Mouse (Mus musculus): Measurements from ENCODE around the gene Bhlhe40. TPM values are rescaled to one million over a fixed set of nuclear protein-coding genes. Genes with fewer than 3 reads are reported as not detected.

The Bhlhe40 gene
- polyA plus RNA-seq, 1 experiment, result 56.4 TPM

GRCm38 (mm10) chr6:108670276-108670675 is 9.8 kb downstream of the Bhlhe40 start:
- Histone ChIP-seq H3K27ac (ENCODE audit: insufficient read depth, low read length) (no peak overlapping the region), H3K4me3 (ENCODE audit: insufficient read depth, low read length) (no peak overlapping the region), H3K4me1 (ENCODE audit: control insufficient read depth, insufficient read depth, low read length) (peaks cover 11% of the 10 kb centered on the region; the same call in 1 of the 2 replicates)
- no peak for TF ChIP-seq CTCF (IDR thresholded peaks at IDR 0.05; ENCODE audit: extremely low read depth, insufficient read depth, low read length)
- TF ChIP-seq POLR2A (IDR thresholded peaks at IDR 0.05; ENCODE audit: extremely low read depth, insufficient read depth, low read length), result no peak

- no peak for TF ChIP-seq POLR2A (IDR thresholded peaks at IDR 0.05; ENCODE audit: extremely low read depth, insufficient read depth, low read length)
- Histone ChIP-seq H3K4me3 (ENCODE audit: insufficient read depth, low read length) (no peak overlapping the region), H3K4me1 (ENCODE audit: control insufficient read depth, insufficient read depth, low read length) (peaks cover 8% of the 10 kb centered on the region; the same call in 1 of the 2 replicates), H3K27ac (ENCODE audit: insufficient read depth, low read length) (no peak overlapping the region)
Measured at GRCm38 (mm10) chr6:108670821-108671220, 10.4 kb downstream of the Bhlhe40 start.

GRCm38 (mm10) chr6:108672094-108672493 is 11.7 kb downstream of the Bhlhe40 start:
- H3K4me1 ChIP-seq (ENCODE audit: control insufficient read depth, insufficient read depth, low read length), result peaks cover 6% of the 10 kb centered on the region; the same call in 1 of the 2 replicates
- H3K4me3 ChIP-seq (ENCODE audit: insufficient read depth, low read length), result no peak overlapping the region
- H3K27ac ChIP-seq (ENCODE audit: insufficient read depth, low read length), result no peak overlapping the region
- no peak for TF ChIP-seq CTCF (IDR thresholded peaks at IDR 0.05; ENCODE audit: extremely low read depth, insufficient read depth, low read length)
- TF ChIP-seq POLR2A (IDR thresholded peaks at IDR 0.05; ENCODE audit: extremely low read depth, insufficient read depth, low read length), result no peak

- Histone ChIP-seq H3K27ac (ENCODE audit: insufficient read depth, low read length) (no peak overlapping the region), H3K4me1 (ENCODE audit: control insufficient read depth, insufficient read depth, low read length) (no peaks in the 10 kb centered on the region), H3K4me3 (ENCODE audit: insufficient read depth, low read length) (no peak overlapping the region)
- TF ChIP-seq CTCF (IDR thresholded peaks at IDR 0.05; ENCODE audit: extremely low read depth, insufficient read depth, low read length) (no peak), POLR2A (IDR thresholded peaks at IDR 0.05; ENCODE audit: extremely low read depth, insufficient read depth, low read length) (no peak)
Measured at GRCm38 (mm10) chr6:108674221-108674620, 13.8 kb downstream of the Bhlhe40 start.

- Histone ChIP-seq H3K27ac (ENCODE audit: insufficient read depth, low read length) (no peak overlapping the region), H3K4me3 (ENCODE audit: insufficient read depth, low read length) (no peak overlapping the region), H3K4me1 (ENCODE audit: control insufficient read depth, insufficient read depth, low read length) (no peaks in the 10 kb centered on the region)
- TF ChIP-seq CTCF (IDR thresholded peaks at IDR 0.05; ENCODE audit: extremely low read depth, insufficient read depth, low read length) (no peak), POLR2A (IDR thresholded peaks at IDR 0.05; ENCODE audit: extremely low read depth, insufficient read depth, low read length) (no peak)
Measured at GRCm38 (mm10) chr6:108676783-108677340, 16.4 kb downstream of the Bhlhe40 start.

GRCm38 (mm10) chr6:108677697-108678096 is 17.3 kb downstream of the Bhlhe40 start:
- no peak overlapping the region for H3K4me3 ChIP-seq (ENCODE audit: insufficient read depth, low read length)
- no peaks in the 10 kb centered on the region for H3K4me1 ChIP-seq (ENCODE audit: control insufficient read depth, insufficient read depth, low read length)
- H3K27ac ChIP-seq (ENCODE audit: insufficient read depth, low read length), result no peak overlapping the region
- TF ChIP-seq POLR2A (IDR thresholded peaks at IDR 0.05; ENCODE audit: extremely low read depth, insufficient read depth, low read length) (no peak), CTCF (IDR thresholded peaks at IDR 0.05; ENCODE audit: extremely low read depth, insufficient read depth, low read length) (no peak)

GRCm38 (mm10) chr6:108678227-108678626 is 17.8 kb downstream of the Bhlhe40 start:
- Histone ChIP-seq H3K4me1 (ENCODE audit: control insufficient read depth, insufficient read depth, low read length) (no peaks in the 10 kb centered on the region), H3K27ac (ENCODE audit: insufficient read depth, low read length) (no peak overlapping the region), H3K4me3 (ENCODE audit: insufficient read depth, low read length) (no peak overlapping the region)
- TF ChIP-seq POLR2A (IDR thresholded peaks at IDR 0.05; ENCODE audit: extremely low read depth, insufficient read depth, low read length) (no peak), CTCF (IDR thresholded peaks at IDR 0.05; ENCODE audit: extremely low read depth, insufficient read depth, low read length) (no peak)

- no peak overlapping the region for H3K4me3 ChIP-seq (ENCODE audit: insufficient read depth, low read length)
- no peak for TF ChIP-seq POLR2A (IDR thresholded peaks at IDR 0.05; ENCODE audit: extremely low read depth, insufficient read depth, low read length)
- no peak for TF ChIP-seq CTCF (IDR thresholded peaks at IDR 0.05; ENCODE audit: extremely low read depth, insufficient read depth, low read length)
- H3K4me1 ChIP-seq (ENCODE audit: control insufficient read depth, insufficient read depth, low read length), result no peaks in the 10 kb centered on the region
- no peak overlapping the region for H3K27ac ChIP-seq (ENCODE audit: insufficient read depth, low read length)
Measured at GRCm38 (mm10) chr6:108680503-108680902, 20.1 kb downstream of the Bhlhe40 start.

GRCm38 (mm10) chr6:108681084-108681483 is 20.7 kb downstream of the Bhlhe40 start:
- TF ChIP-seq POLR2A (IDR thresholded peaks at IDR 0.05; ENCODE audit: extremely low read depth, insufficient read depth, low read length), result no peak
- no peak for TF ChIP-seq CTCF (IDR thresholded peaks at IDR 0.05; ENCODE audit: extremely low read depth, insufficient read depth, low read length)
- no peak overlapping the region for H3K27ac ChIP-seq (ENCODE audit: insufficient read depth, low read length)
- no peaks in the 10 kb centered on the region for H3K4me1 ChIP-seq (ENCODE audit: control insufficient read depth, insufficient read depth, low read length)
- no peak overlapping the region for H3K4me3 ChIP-seq (ENCODE audit: insufficient read depth, low read length)

GRCm38 (mm10) chr6:108683140-108683539 is 22.7 kb downstream of the Bhlhe40 start:
- no peaks in the 10 kb centered on the region for H3K4me1 ChIP-seq (ENCODE audit: control insufficient read depth, insufficient read depth, low read length)
- H3K27ac ChIP-seq (ENCODE audit: insufficient read depth, low read length), result no peak overlapping the region
- no peak for TF ChIP-seq CTCF (IDR thresholded peaks at IDR 0.05; ENCODE audit: extremely low read depth, insufficient read depth, low read length)
- no peak for TF ChIP-seq POLR2A (IDR thresholded peaks at IDR 0.05; ENCODE audit: extremely low read depth, insufficient read depth, low read length)
- H3K4me3 ChIP-seq (ENCODE audit: insufficient read depth, low read length), result no peak overlapping the region
